Mouse (Mus musculus): ENCODE measurements around the gene Pitx3.
"Not testable (repeated sequence)": the region's sequence is repeated elsewhere in the genome, so short reads cannot be mapped to it uniquely, and the experiment has no call there.

Pitx3 gene

GRCm38 (mm10) chr19:46131694-46132525 lies 16.2 kb downstream of the Pitx3 start, which contains the start of gene Elovl3:
Gene Elovl3, plus strand, starts transcription at chr19:46131897.
- no peak for DNase-seq (ENCODE audit: low read depth, low spot score)

GRCm38 (mm10) chr19:46131283-46131682 lies 16.8 kb downstream of the Pitx3 start:
- no peak for DNase-seq (ENCODE audit: low read depth, low spot score)

- DNase-seq (ENCODE audit: low read depth, low spot score): not testable (repeated sequence)
These were observed 18.4 kb downstream of the Pitx3 start for GRCm38 (mm10) chr19:46129737-46130136.

GRCm38 (mm10) chr19:46126301-46126700 lies 21.8 kb downstream of the Pitx3 start:
- no peak for DNase-seq (ENCODE audit: low read depth, low spot score)

GRCm38 (mm10) chr19:46124651-46125050 lies 23.5 kb downstream of the Pitx3 start:
- DNase-seq (ENCODE audit: low read depth, low spot score): no peak

GRCm38 (mm10) chr19:46123876-46124275 lies 24.2 kb downstream of the Pitx3 start:
- no peak for DNase-seq (ENCODE audit: low read depth, low spot score)

- DNase-seq (ENCODE audit: low read depth, low spot score): no peak
These were observed 27.3 kb downstream of the Pitx3 start for GRCm38 (mm10) chr19:46120872-46121271.

- DNase-seq (ENCODE audit: low read depth, low spot score): no peak
These were observed 28.7 kb downstream of the Pitx3 start for GRCm38 (mm10) chr19:46119458-46119857.

GRCm38 (mm10) chr19:46114617-46115016 lies 33.5 kb downstream of the Pitx3 start:
- DNase-seq (ENCODE audit: low read depth, low spot score): no peak

GRCm38 (mm10) chr19:46110781-46111180 lies 37.3 kb downstream of the Pitx3 start:
- no peak for DNase-seq (ENCODE audit: low read depth, low spot score)

- no peak for DNase-seq (ENCODE audit: low read depth, low spot score)
These were observed 37.9 kb downstream of the Pitx3 start for GRCm38 (mm10) chr19:46110214-46110613.

GRCm38 (mm10) chr19:46104187-46104557 lies 44.0 kb downstream of the Pitx3 start:
- no peak for DNase-seq (ENCODE audit: low read depth, low spot score)

- no peak for DNase-seq (ENCODE audit: low read depth, low spot score)
These were observed 44.5 kb downstream of the Pitx3 start for GRCm38 (mm10) chr19:46103437-46104186.

- DNase-seq (ENCODE audit: low read depth, low spot score): no peak
These were observed 48.6 kb downstream of the Pitx3 start for GRCm38 (mm10) chr19:46099561-46099960.

GRCm38 (mm10) chr19:46096396-46096795 lies 51.7 kb downstream of the Pitx3 start:
- DNase-seq (ENCODE audit: low read depth, low spot score): no peak

- no peak for DNase-seq (ENCODE audit: low read depth, low spot score)
These were observed 52.8 kb downstream of the Pitx3 start for GRCm38 (mm10) chr19:46095291-46095690.

GRCm38 (mm10) chr19:46094144-46094543 lies 54.0 kb downstream of the Pitx3 start:
- no peak for DNase-seq (ENCODE audit: low read depth, low spot score)

- no peak for DNase-seq (ENCODE audit: low read depth, low spot score)
These were observed 56.5 kb downstream of the Pitx3 start for GRCm38 (mm10) chr19:46091641-46092040.

GRCm38 (mm10) chr19:46087871-46088270 lies 60.3 kb downstream of the Pitx3 start:
- no peak for DNase-seq (ENCODE audit: low read depth, low spot score)

GRCm38 (mm10) chr19:46086337-46086736 lies 61.8 kb downstream of the Pitx3 start:
- peak; percentile 72 for DNase-seq (ENCODE audit: low read depth, low spot score)
